ENCODE assay signal across 25 mouse cellular contexts in the genomic region with DNA sequence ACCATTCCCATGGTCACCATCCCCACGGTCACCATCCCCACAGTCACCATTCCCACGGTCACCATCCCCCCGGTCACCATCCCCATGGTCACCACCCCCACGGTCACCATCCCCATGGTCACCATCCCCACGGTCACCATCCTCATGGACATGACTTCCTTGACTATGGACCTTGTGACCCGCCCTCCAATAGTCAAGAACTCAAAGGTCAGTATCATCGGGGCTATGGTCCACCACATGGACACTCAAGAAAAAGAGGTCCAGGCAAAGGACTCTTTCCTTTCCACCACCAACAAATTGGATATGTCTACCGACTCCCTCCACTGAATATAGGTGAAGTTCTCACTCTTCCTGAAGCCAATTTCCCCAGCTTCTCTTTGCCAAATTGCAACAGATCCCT. TPM values are rescaled to one million over a fixed set of nuclear protein-coding genes. Genes with fewer than 3 reads are reported as not detected.
"Had no signal": no experiment of that assay in that cellular context is flagged by ENCODE, and none has a peak within 500 bp of the region (broad histone marks: within the 10 kb centered on the region; RNA-seq: fewer than 3 reads in every experiment).

No protein-coding gene starts in this region.

- H3K4me3 ChIP-seq: neural tube, embryonic 13.5 days; neural tube, embryonic 15.5 days; stomach, embryonic 15.5 days had no signal

- H3K9ac ChIP-seq: neural tube, embryonic 13.5 days; neural tube, embryonic 15.5 days; stomach, embryonic 15.5 days had no signal

- H3K27ac ChIP-seq: neural tube, embryonic 13.5 days; neural tube, embryonic 15.5 days; stomach, embryonic 15.5 days; stomach, postnatal 0 days had no signal

- H3K4me2 ChIP-seq: neural tube, embryonic 13.5 days; neural tube, embryonic 15.5 days; stomach, embryonic 15.5 days had no signal

- DNase-seq: retina, postnatal 1 day; right cerebral cortex, adult 18-20 months; right cerebral cortex, postnatal 14 days; right cerebral cortex, postnatal 25 days; right cerebral cortex, postnatal 4 days; spleen, adult 18-20 months; thymus, adult 18-20 months; thymus, adult 2 months; thymus, postnatal 14 days; thymus, postnatal 25 days; thymus, postnatal 36 days; thymus, postnatal 4 days had no signal

- H3K9me3 ChIP-seq: neural tube, embryonic 13.5 days; neural tube, embryonic 15.5 days; stomach, embryonic 15.5 days had no signal

- H3K36me3 ChIP-seq: neural tube, embryonic 13.5 days; neural tube, embryonic 15.5 days; stomach, embryonic 15.5 days had no signal

- H3K4me1 ChIP-seq: neural tube, embryonic 15.5 days; stomach, embryonic 15.5 days had no signal

- H3K27me3 ChIP-seq: neural tube, embryonic 13.5 days; neural tube, embryonic 15.5 days; stomach, embryonic 15.5 days had no signal

RNA-seq across cellular contexts. Expression of gene Hrg, which starts 10.2 kb away (rescaled TPM):
- total RNA-seq: neutrophil, adult 5-6 weeks had no signal
- polyA plus RNA-seq: small intestine, adult 2 months; spleen, adult 2 months; stomach, embryonic 14.5 days; stomach, embryonic 16.5 days; testis, adult 2 months; thymus, adult 2 months; thymus, postnatal 0 days; urinary bladder, adult 2 months had no signal

RNA-seq across cellular contexts. Expression of gene Fetub, which starts 42.9 kb away (rescaled TPM):
- total RNA-seq: neutrophil, adult 5-6 weeks had no signal
- polyA plus RNA-seq: neural tube, embryonic 13.5 days; neural tube, embryonic 14.5 days; neural tube, embryonic 15.5 days; small intestine, adult 2 months; spleen, adult 2 months had no signal
